Mouse (Mus musculus): ENCODE data around the gene Nmur1. TPM values are rescaled to one million over a fixed set of nuclear protein-coding genes. Genes with fewer than 3 reads are reported as not detected.

The Nmur1 gene
- polyA plus RNA-seq, 1 experiment from 2014 or later, result 0.15 TPM

- Histone ChIP-seq H3K9me3 (no peaks in the 10 kb centered on the region), H3K4me1 (peaks cover 11% of the 10 kb centered on the region; the same call in 1 of the 2 replicates), H3K4me3 (no peak overlapping the region), H3K9ac (no peak overlapping the region), H3K36me3 (no peaks in the 10 kb centered on the region), H3K27ac (no peak overlapping the region), H3K27me3 (replicated peaks) (no peaks in the 10 kb centered on the region), H3K4me2 (replicated peaks) (no peak overlapping the region)
- no peak for ATAC-seq (ENCODE audit: low FRiP score, low read depth)
- 13% methylated on average over 6 of the region's 6 CpGs for WGBS
Observed at GRCm38 (mm10) chr1:86363671-86364070, 62.4 kb downstream of the Nmur1 start.

DNA sequence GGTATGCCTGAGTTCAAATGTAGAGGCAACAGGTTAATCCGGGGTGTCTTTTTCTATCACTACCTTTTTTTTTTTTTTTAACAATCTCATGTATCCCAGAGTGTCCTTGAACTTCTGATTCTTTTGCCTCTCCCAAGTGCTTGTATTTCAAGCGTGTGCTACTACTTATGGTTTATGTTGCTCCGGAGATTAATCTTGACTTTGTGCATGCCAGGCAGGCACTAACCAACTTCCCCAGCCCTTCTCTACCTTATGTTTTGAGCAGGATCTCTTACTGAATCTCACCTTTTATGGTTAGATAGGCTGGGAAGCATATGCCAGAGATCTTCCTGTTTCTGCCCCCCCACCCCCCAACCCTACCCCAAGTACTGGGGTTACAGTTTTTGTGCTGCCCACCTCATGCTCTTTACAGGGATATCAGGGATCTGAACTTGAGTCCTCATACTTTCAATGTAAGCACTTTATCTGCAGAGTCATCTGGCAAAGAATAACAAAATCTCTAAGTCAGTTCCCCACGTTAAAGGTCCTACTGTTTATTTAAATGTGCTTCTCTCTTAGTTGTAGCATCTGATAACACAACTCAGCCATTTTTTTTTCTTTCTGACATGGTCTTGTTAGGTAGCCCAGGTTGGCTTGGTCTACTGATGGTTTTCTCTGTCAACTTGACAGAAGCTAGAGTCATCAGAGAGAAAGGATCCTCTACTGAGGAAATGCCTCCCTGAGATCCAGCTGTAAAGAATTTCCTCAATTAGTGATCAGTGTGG lies 64.0 kb downstream of the Nmur1 start:
- H3K9me3 ChIP-seq, result no peaks in the 10 kb centered on the region

DNA sequence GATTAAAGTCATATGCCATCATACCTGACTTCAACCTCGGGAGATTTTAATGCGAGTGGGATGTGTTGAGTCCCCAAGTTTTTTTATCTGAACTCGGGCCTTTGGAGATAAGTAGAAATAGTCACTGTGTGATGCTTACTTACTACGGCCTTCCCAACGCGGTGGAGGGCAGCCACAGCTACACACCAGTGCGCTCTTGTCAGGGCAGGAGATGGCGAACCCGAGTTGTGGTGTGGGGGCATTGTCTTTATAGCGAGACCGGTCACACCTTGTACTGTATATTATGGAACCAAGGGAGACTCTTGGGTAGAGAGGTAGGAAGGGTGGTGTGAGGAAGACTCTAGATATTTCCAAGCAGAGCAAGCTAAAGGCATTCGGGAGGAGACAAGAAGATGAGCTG lies 65.6 kb downstream of the Nmur1 start:
- H3K9me3 ChIP-seq, result no peaks in the 10 kb centered on the region
- H3K4me1 ChIP-seq, result peaks cover 18% of the 10 kb centered on the region
- peak overlapping the region; percentile 72 for H3K4me3 ChIP-seq
- H3K9ac ChIP-seq, result peak overlapping the region; percentile 78
- no peak for ATAC-seq (ENCODE audit: low FRiP score, low read depth)
- H3K27ac ChIP-seq, result no peak overlapping the region
- no peaks in the 10 kb centered on the region for H3K27me3 ChIP-seq (replicated peaks)
- WGBS, result 17% methylated on average over 12 of the region's 12 CpGs
- H3K4me2 ChIP-seq (replicated peaks), result peak overlapping the region; percentile 90
- H3K36me3 ChIP-seq, result peaks cover 22% of the 10 kb centered on the region

More for the DNA sequence above, 64.0 kb downstream of the Nmur1 start:
- Histone ChIP-seq H3K27ac (no peak overlapping the region), H3K27me3 (replicated peaks) (no peaks in the 10 kb centered on the region), H3K4me1 (peaks cover 18% of the 10 kb centered on the region), H3K4me2 (replicated peaks) (no peak overlapping the region), H3K36me3 (peaks cover 7% of the 10 kb centered on the region), H3K9ac (no peak overlapping the region), H3K4me3 (no peak overlapping the region)
- ATAC-seq (ENCODE audit: low FRiP score, low read depth), result no peak
- WGBS, result 93% methylated on average over 4 of the region's 4 CpGs

DNA sequence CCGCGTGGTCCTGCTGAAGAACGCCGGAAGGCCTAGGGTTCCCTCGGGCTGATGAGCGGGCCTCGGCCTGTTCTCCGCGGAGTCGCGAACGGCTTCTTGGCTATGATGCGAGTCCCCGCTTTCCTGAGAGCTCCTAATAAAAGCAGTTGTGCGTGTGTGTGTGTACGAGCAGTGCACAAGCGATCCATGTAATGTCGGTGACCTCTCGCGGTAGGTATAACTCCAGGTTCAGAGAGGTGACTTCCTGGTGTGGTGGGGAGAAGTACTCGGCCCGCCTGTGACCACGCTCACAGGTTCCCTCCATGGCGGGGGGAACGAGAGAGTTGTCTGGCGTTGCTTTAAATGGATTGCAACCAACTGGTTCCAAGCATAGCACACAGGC lies 66.2 kb downstream of the Nmur1 start:
- Histone ChIP-seq H3K9ac (peak overlapping the region; percentile 78), H3K9me3 (no peaks in the 10 kb centered on the region), H3K4me3 (peak overlapping the region; percentile 72), H3K27ac (no peak overlapping the region), H3K36me3 (peaks cover 28% of the 10 kb centered on the region), H3K27me3 (replicated peaks) (no peaks in the 10 kb centered on the region), H3K4me2 (replicated peaks) (peak overlapping the region; percentile 90), H3K4me1 (peaks cover 18% of the 10 kb centered on the region)
- ATAC-seq (ENCODE audit: low FRiP score, low read depth), result peak; percentile 31
- WGBS, result under 1% methylated on average over 26 of the region's 26 CpGs

DNA sequence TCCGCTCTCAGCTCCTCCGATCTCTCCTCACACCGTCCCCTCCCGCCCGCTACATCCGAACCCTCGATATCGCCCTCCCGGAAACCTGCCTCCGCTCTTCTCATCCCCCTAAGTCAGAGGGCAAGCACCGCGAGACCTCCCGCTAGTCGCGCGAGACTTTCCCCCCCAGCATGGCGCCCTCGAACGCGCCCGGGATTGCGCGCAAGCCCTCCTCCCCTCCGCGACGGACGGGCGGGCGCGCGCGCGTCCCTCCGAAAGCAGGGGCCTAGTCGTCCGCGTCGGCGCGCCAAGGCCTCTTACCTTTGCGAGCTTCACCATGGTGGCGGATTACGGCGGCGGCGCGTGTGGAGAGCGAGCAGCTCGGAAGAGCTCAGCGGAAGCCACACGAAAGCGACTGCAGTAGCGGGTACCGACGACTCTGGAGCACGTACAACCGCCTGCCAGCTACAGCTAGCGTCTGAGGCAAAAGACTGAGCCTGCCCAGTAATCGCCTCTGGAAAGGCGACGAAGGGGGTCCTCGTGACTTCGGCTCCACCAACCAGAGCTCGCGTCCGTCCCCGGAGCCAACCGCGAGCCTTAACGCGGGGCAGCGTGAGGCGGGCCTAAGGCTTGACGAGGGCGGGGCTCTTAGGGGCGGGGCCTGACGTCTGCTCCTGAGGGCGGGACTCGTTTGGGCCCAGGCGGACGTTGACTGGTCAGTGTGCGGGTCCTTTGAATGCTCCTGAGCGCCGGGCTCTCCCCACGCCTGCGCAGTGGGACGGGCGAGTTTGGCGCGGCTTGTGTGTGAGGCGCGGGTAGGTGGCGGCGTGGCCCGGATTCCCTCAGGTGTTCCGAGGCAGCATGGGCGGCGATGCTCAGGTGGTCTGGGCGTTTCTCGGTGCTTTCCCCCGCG lies 66.9 kb downstream of the Nmur1 start, which contains the start of gene Ncl:
Ncl (minus strand) TSS at position 495 of the 892 bp plus-strand sequence.
- H3K36me3 ChIP-seq, result peaks cover 35% of the 10 kb centered on the region
- ATAC-seq (ENCODE audit: low FRiP score, low read depth), result peak; percentile 98
- peaks cover 18% of the 10 kb centered on the region for H3K4me1 ChIP-seq
- peak within 1 kb of the TSS; percentile 95 for H3K27ac ChIP-seq
- peak within 1 kb of the TSS; percentile 90 for H3K4me2 ChIP-seq (replicated peaks)
- no peaks in the 10 kb centered on the region for H3K9me3 ChIP-seq
- peak within 1 kb of the TSS; percentile 84 for H3K4me3 ChIP-seq
- H3K27me3 ChIP-seq (replicated peaks), result no peaks in the 10 kb centered on the region
- WGBS, result under 1% methylated on average over 102 of the region's 102 CpGs
- H3K9ac ChIP-seq, result peak within 1 kb of the TSS; percentile 86

- no peak for ATAC-seq (ENCODE audit: low FRiP score, low read depth)
- Histone ChIP-seq H3K36me3 (peaks cover 42% of the 10 kb centered on the region), H3K4me1 (peaks cover 18% of the 10 kb centered on the region), H3K4me3 (peak overlapping the region; percentile 84), H3K4me2 (replicated peaks) (peak overlapping the region; percentile 90), H3K27ac (peak overlapping the region; percentile 95; the same call in 1 of the 2 replicates), H3K9me3 (no peaks in the 10 kb centered on the region), H3K9ac (peak overlapping the region; percentile 86), H3K27me3 (replicated peaks) (no peaks in the 10 kb centered on the region)
- under 1% methylated on average over 41 of the region's 41 CpGs for WGBS
Observed at GRCm38 (mm10) chr1:86358229-86358905, 67.7 kb downstream of the Nmur1 start.

GRCm38 (mm10) chr1:86354186-86354585 lies 71.8 kb downstream of the Nmur1 start:
- H3K36me3 ChIP-seq, result peaks cover 82% of the 10 kb centered on the region
- 89% methylated on average over 2 of the region's 2 CpGs for WGBS

GRCm38 (mm10) chr1:86350576-86350975 lies 75.5 kb downstream of the Nmur1 start:
- Histone ChIP-seq H3K4me2 (replicated peaks) (no peak overlapping the region), H3K4me1 (no peaks in the 10 kb centered on the region), H3K27me3 (replicated peaks) (no peaks in the 10 kb centered on the region), H3K36me3 (peaks cover 75% of the 10 kb centered on the region), H3K27ac (no peak overlapping the region), H3K9ac (no peak overlapping the region), H3K4me3 (no peak overlapping the region), H3K9me3 (no peaks in the 10 kb centered on the region)
- ATAC-seq (ENCODE audit: low FRiP score, low read depth), result no peak
- 90% methylated on average over 8 of the region's 8 CpGs for WGBS

More at GRCm38 (mm10) chr1:86354186-86354585, 71.8 kb downstream of the Nmur1 start:
- H3K9ac ChIP-seq, result no peak overlapping the region
- no peak overlapping the region for H3K4me2 ChIP-seq (replicated peaks)
- H3K9me3 ChIP-seq, result no peaks in the 10 kb centered on the region
- no peak overlapping the region for H3K4me3 ChIP-seq
- H3K4me1 ChIP-seq, result peaks cover 7% of the 10 kb centered on the region
- no peak for ATAC-seq (ENCODE audit: low FRiP score, low read depth)
- H3K27ac ChIP-seq, result no peak overlapping the region
- H3K27me3 ChIP-seq (replicated peaks), result no peaks in the 10 kb centered on the region

DNA sequence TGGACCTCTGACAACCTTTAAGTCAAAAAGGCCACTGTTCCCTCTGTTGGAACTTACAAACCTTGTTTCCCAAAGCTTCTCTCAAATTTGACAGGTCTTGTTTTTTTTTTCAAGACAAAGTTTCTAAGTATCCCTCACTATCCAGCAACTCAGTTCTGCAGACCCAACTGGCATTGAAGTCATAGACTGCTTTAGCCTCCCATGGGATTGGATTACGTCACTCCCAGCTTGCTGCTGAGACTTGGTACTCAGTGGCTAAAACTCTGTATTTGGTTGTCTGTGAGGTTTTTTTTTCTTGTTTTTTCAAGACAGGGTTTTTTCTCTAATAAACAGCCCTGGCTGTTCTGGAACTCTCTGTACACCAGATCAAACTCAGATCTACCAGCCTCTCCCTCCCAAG lies 76.3 kb downstream of the Nmur1 start:
- H3K36me3 ChIP-seq, result peaks cover 66% of the 10 kb centered on the region
- WGBS, result 92% methylated on average over 1 of the region's 1 CpGs
- H3K27ac ChIP-seq, result no peak overlapping the region

DNA sequence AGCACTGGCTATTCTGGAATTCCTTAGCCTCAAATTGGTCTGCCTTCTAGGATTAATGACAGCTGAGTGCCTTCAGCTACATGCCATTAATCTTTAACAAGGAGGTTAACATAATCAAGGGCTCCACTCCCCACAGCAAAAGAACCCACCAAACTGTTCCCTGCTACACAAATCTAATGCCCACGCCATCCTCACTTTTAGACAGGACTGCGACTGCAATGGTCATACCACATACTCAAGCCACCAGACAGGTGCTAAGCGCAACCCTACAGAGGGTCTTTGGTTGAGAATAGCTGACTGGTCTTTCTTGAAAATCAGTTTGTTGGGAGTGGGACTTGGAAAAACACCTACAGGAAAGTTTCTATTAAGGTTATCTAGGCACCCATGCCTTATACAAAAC lies 76.8 kb downstream of the Nmur1 start:
- no peaks in the 10 kb centered on the region for H3K27me3 ChIP-seq (replicated peaks)
- no peak for ATAC-seq (ENCODE audit: low FRiP score, low read depth)
- 94% methylated on average over 3 of the region's 3 CpGs for WGBS
- H3K4me1 ChIP-seq, result no peaks in the 10 kb centered on the region
- H3K27ac ChIP-seq, result no peak overlapping the region
- H3K4me2 ChIP-seq (replicated peaks), result no peak overlapping the region
- H3K36me3 ChIP-seq, result peaks cover 62% of the 10 kb centered on the region
- no peaks in the 10 kb centered on the region for H3K9me3 ChIP-seq
- H3K4me3 ChIP-seq, result no peak overlapping the region
- H3K9ac ChIP-seq, result no peak overlapping the region

More for the DNA sequence above, 76.3 kb downstream of the Nmur1 start:
- no peak overlapping the region for H3K4me2 ChIP-seq (replicated peaks)
- H3K9me3 ChIP-seq, result no peaks in the 10 kb centered on the region
- H3K27me3 ChIP-seq (replicated peaks), result no peaks in the 10 kb centered on the region
- ATAC-seq (ENCODE audit: low FRiP score, low read depth), result no peak
- no peaks in the 10 kb centered on the region for H3K4me1 ChIP-seq
- no peak overlapping the region for H3K4me3 ChIP-seq
- no peak overlapping the region for H3K9ac ChIP-seq

DNA sequence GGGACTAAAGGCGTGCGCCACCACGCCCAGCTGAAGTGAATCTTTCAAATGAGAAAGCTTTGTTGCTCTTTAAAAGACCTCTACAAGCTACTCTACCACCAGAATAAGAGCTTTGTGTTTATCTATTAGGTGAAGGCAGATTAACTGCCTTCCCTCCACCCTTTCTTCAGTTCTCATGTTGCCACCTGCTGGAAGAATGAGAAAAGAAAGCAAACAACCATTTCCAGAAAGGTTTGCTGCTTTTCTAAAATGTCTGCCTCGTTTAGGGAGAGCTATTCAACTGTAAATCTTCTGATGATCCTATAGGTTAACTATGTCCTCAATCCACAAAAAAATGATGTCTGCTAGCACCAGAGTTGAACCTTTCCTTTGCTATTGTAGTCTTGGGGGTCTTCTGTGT lies 77.2 kb downstream of the Nmur1 start:
- Histone ChIP-seq H3K36me3 (peaks cover 58% of the 10 kb centered on the region), H3K9ac (no peak overlapping the region), H3K27ac (no peak overlapping the region), H3K27me3 (replicated peaks) (no peaks in the 10 kb centered on the region), H3K4me2 (replicated peaks) (no peak overlapping the region), H3K4me1 (no peaks in the 10 kb centered on the region), H3K9me3 (no peaks in the 10 kb centered on the region), H3K4me3 (no peak overlapping the region)
- no peak for ATAC-seq (ENCODE audit: low FRiP score, low read depth)
- 62% methylated on average over 4 of the region's 4 CpGs for WGBS

DNA sequence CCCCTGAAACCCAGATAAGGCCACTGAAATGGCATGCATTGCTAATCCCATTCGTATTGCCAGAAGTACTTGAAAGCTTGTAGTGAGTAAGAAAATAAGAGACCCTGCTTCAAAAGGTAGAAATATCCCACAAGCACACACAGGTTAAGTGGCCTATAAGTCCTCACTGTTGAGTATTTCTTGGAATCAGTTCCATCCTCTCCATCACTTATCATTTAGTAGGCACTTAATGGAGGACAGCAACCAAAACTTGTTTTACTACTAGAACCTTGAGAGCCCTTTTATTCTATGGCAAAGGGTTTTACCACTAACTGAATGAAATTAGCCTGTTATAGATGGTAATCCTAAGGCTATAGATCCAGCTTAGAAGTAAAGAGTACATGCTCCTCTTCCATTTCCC lies 77.9 kb downstream of the Nmur1 start:
- WGBS, result 54% methylated on average over 1 of the region's 1 CpGs
- no peaks in the 10 kb centered on the region for H3K9me3 ChIP-seq
- H3K4me2 ChIP-seq (replicated peaks), result no peak overlapping the region
- no peaks in the 10 kb centered on the region for H3K4me1 ChIP-seq
- no peak overlapping the region for H3K4me3 ChIP-seq
- no peak overlapping the region for H3K9ac ChIP-seq
- H3K36me3 ChIP-seq, result peaks cover 51% of the 10 kb centered on the region
- H3K27me3 ChIP-seq (replicated peaks), result no peaks in the 10 kb centered on the region
- H3K27ac ChIP-seq, result no peak overlapping the region
- ATAC-seq (ENCODE audit: low FRiP score, low read depth), result no peak

Measured in neural tube, embryonic 12.5 days (tissue).